Mouse (Mus musculus): ENCODE data around the gene Alpl. TPM values are rescaled to one million over a fixed set of nuclear protein-coding genes. Genes with fewer than 3 reads are reported as not detected.

Gene Alpl
- polyA plus RNA-seq, 1 experiment from 2014 or later, result 0.72 TPM

DNA sequence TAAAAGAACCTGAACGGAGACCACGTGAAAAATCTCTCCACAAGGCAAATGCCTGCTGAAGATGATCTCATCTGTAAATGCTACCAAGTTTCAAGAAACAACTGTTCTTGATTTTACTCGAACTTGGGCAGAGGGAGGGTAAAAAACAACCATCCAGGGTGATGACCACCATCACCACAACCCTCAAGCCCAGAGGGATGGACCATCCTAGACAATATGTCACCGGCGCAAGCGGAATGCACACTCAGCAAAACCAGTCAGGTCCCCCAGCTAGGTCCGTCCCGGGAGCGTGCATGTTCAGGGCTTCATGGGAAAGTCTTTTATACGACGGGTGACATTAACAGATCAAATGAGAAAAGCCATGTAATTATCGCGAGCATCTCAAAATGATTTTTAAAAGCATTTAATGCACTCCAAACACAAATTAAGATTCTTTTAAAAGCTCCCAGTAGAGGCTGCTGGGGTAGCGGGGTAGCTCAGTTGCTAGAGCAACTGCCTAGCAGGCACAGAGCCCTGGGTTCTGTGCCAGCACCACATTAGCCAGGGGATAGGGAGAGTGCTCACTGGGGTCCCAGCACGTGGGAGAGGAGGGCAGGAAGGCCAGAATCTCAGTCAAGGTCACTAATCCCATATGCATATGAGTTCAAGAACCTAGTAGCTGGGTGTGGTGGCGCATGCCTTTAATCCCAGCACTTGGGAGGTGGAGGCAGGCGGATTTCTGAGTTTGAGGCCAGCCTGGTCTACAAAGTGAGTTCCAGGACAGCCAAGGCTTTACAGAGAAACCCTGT is 17.6 kb downstream of the Alpl start:
- H3K36me3 ChIP-seq (ENCODE audit: control insufficient read depth, insufficient read depth), result no peaks in the 10 kb centered on the region
- H3K4me3 ChIP-seq (ENCODE audit: low read depth, low read length), result no peak overlapping the region
- WGBS, result 84% methylated on average over 17 of the region's 17 CpGs
- no peak overlapping the region for H3K27ac ChIP-seq (ENCODE audit: low read depth, low read length)
- no peak overlapping the region for H3K4me2 ChIP-seq (replicated peaks; ENCODE audit: low read depth)
- H3K27me3 ChIP-seq (replicated peaks; ENCODE audit: control insufficient read depth, insufficient read depth, low read length), result no peaks in the 10 kb centered on the region
- H3K9me3 ChIP-seq (ENCODE audit: control insufficient read depth), result no peaks in the 10 kb centered on the region
- no peak for ATAC-seq
- no peak overlapping the region for H3K9ac ChIP-seq (ENCODE audit: low read depth, low read length)
- TF ChIP-seq CTCF (IDR thresholded peaks at IDR 0.05; ENCODE audit: low read depth), result no peak
- no peaks in the 10 kb centered on the region for H3K4me1 ChIP-seq (replicated peaks; ENCODE audit: control insufficient read depth, insufficient read depth, low read length)

- WGBS, result 91% methylated on average over 4 of the region's 4 CpGs
- H3K9ac ChIP-seq (ENCODE audit: low read depth, low read length), result no peak overlapping the region
- H3K4me2 ChIP-seq (replicated peaks; ENCODE audit: low read depth), result no peak overlapping the region
- H3K9me3 ChIP-seq (ENCODE audit: control insufficient read depth), result no peaks in the 10 kb centered on the region
- no peak for TF ChIP-seq CTCF (IDR thresholded peaks at IDR 0.05; ENCODE audit: low read depth)
- no peak overlapping the region for H3K4me3 ChIP-seq (ENCODE audit: low read depth, low read length)
- H3K27ac ChIP-seq (ENCODE audit: low read depth, low read length), result no peak overlapping the region
- no peaks in the 10 kb centered on the region for H3K4me1 ChIP-seq (replicated peaks; ENCODE audit: control insufficient read depth, insufficient read depth, low read length)
- no peaks in the 10 kb centered on the region for H3K27me3 ChIP-seq (replicated peaks; ENCODE audit: control insufficient read depth, insufficient read depth, low read length)
- H3K36me3 ChIP-seq (ENCODE audit: control insufficient read depth, insufficient read depth), result no peaks in the 10 kb centered on the region
- ATAC-seq, result no peak
Measured at GRCm38 (mm10) chr4:137777866-137778265, 18.3 kb downstream of the Alpl start.

- H3K4me1 ChIP-seq (replicated peaks; ENCODE audit: control insufficient read depth, insufficient read depth, low read length), result no peaks in the 10 kb centered on the region
- H3K27me3 ChIP-seq (replicated peaks; ENCODE audit: control insufficient read depth, insufficient read depth, low read length), result no peaks in the 10 kb centered on the region
- no peak overlapping the region for H3K4me2 ChIP-seq (replicated peaks; ENCODE audit: low read depth)
- H3K4me3 ChIP-seq (ENCODE audit: low read depth, low read length), result no peak overlapping the region
- no peak for TF ChIP-seq CTCF (IDR thresholded peaks at IDR 0.05; ENCODE audit: low read depth)
- WGBS, result 60% methylated on average over 6 of the region's 6 CpGs
- no peak overlapping the region for H3K9ac ChIP-seq (ENCODE audit: low read depth, low read length)
- no peaks in the 10 kb centered on the region for H3K9me3 ChIP-seq (ENCODE audit: control insufficient read depth)
- no peak overlapping the region for H3K27ac ChIP-seq (ENCODE audit: low read depth, low read length)
- no peak for ATAC-seq
- no peaks in the 10 kb centered on the region for H3K36me3 ChIP-seq (ENCODE audit: control insufficient read depth, insufficient read depth)
Measured at GRCm38 (mm10) chr4:137774505-137774904, 21.7 kb downstream of the Alpl start.

GRCm38 (mm10) chr4:137774013-137774412 is 22.2 kb downstream of the Alpl start:
- no peaks in the 10 kb centered on the region for H3K36me3 ChIP-seq (ENCODE audit: control insufficient read depth, insufficient read depth)
- H3K27me3 ChIP-seq (replicated peaks; ENCODE audit: control insufficient read depth, insufficient read depth, low read length), result no peaks in the 10 kb centered on the region
- H3K9me3 ChIP-seq (ENCODE audit: control insufficient read depth), result no peaks in the 10 kb centered on the region
- no peak for TF ChIP-seq CTCF (IDR thresholded peaks at IDR 0.05; ENCODE audit: low read depth)
- H3K4me1 ChIP-seq (replicated peaks; ENCODE audit: control insufficient read depth, insufficient read depth, low read length), result no peaks in the 10 kb centered on the region
- no peak overlapping the region for H3K27ac ChIP-seq (ENCODE audit: low read depth, low read length)
- no peak overlapping the region for H3K4me2 ChIP-seq (replicated peaks; ENCODE audit: low read depth)
- ATAC-seq, result no peak
- H3K4me3 ChIP-seq (ENCODE audit: low read depth, low read length), result no peak overlapping the region
- WGBS, result 59% methylated on average over 5 of the region's 5 CpGs
- H3K9ac ChIP-seq (ENCODE audit: low read depth, low read length), result no peak overlapping the region

DNA sequence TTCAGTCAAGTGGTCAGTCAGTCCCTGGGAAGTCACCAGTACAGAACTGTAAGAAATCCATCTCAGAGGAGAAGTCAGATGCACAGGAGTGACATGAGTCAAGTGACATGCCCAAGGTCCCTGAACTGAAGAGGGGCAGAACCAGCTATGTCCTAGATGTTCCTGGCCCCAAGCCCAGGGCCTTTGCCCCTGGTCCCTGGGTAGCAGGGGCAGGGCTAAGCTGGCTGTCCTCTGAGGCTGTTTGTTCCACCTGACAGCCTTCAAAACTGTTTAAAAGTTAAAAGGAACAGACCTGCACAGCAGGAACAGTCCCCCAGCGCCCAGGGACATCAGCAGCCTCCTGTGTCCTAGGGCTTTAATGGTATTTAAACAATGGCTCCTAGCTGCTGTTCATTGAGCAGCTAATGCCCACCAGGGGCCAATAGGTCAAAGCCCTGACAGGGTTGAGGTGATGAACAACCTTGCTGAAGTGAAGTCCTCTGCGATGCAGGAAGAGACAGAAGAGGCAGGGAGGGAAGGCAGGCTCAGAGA is 22.8 kb downstream of the Alpl start:
- H3K4me2 ChIP-seq (replicated peaks; ENCODE audit: low read depth), result no peak overlapping the region
- WGBS, result 59% methylated on average over 2 of the region's 2 CpGs
- no peaks in the 10 kb centered on the region for H3K27me3 ChIP-seq (replicated peaks; ENCODE audit: control insufficient read depth, insufficient read depth, low read length)
- no peak overlapping the region for H3K4me3 ChIP-seq (ENCODE audit: low read depth, low read length)
- H3K9ac ChIP-seq (ENCODE audit: low read depth, low read length), result no peak overlapping the region
- no peak overlapping the region for H3K27ac ChIP-seq (ENCODE audit: low read depth, low read length)
- TF ChIP-seq CTCF (IDR thresholded peaks at IDR 0.05; ENCODE audit: low read depth), result no peak
- no peaks in the 10 kb centered on the region for H3K9me3 ChIP-seq (ENCODE audit: control insufficient read depth)
- no peak for ATAC-seq
- no peaks in the 10 kb centered on the region for H3K36me3 ChIP-seq (ENCODE audit: control insufficient read depth, insufficient read depth)
- no peaks in the 10 kb centered on the region for H3K4me1 ChIP-seq (replicated peaks; ENCODE audit: control insufficient read depth, insufficient read depth, low read length)

DNA sequence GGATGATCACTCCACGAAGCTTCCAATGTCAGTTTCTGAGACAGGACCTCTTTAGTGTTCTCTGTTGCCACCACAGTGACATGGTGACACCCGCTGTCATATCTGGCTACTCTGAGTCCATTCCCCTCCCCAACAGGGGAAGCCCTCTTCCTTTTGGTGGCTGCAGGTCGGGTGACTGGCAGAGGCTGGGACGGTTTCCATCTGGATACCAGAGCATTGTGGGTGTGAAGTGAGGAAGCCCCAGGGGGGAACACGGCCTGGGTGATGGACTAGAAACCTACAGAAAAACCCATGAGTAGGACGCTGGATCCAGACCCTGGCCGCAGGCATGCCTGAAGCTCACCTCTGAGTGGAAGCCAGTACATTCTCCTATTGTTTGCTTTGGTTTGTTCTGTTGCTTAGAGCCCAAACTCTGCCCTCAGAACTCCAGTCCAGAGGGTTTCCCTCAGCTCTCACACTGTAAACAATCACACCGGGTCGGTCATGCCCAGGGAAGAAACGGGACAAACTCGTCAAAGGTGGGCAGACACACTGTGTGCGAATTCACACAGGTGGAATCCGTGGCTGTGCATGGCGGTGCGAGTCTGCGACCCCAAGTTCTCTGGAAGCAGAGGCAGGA is 23.6 kb downstream of the Alpl start:
- Histone ChIP-seq H3K27ac (ENCODE audit: low read depth, low read length) (no peak overlapping the region), H3K4me1 (replicated peaks; ENCODE audit: control insufficient read depth, insufficient read depth, low read length) (no peaks in the 10 kb centered on the region), H3K4me3 (ENCODE audit: low read depth, low read length) (no peak overlapping the region), H3K9me3 (ENCODE audit: control insufficient read depth) (no peaks in the 10 kb centered on the region), H3K9ac (ENCODE audit: low read depth, low read length) (no peak overlapping the region), H3K4me2 (replicated peaks; ENCODE audit: low read depth) (no peak overlapping the region), H3K27me3 (replicated peaks; ENCODE audit: control insufficient read depth, insufficient read depth, low read length) (no peaks in the 10 kb centered on the region), H3K36me3 (ENCODE audit: control insufficient read depth, insufficient read depth) (no peaks in the 10 kb centered on the region)
- no peak for TF ChIP-seq CTCF (IDR thresholded peaks at IDR 0.05; ENCODE audit: low read depth)
- 73% methylated on average over 16 of the region's 16 CpGs for WGBS
- ATAC-seq, result no peak
